Mouse (Mus musculus) kidney, adult 2 months (tissue): ENCODE data around the gene Nob1. TPM values are rescaled to one million over a fixed set of nuclear protein-coding genes. Genes with fewer than 3 reads are reported as not detected.

Experiments used
- DNase-seq: peaks from one replicate; pipeline ENCODE4 v3.0.0; 2021
- H3K27ac ChIP-seq: fragments of 200-500 bp; 2 replicates; pipeline ENCODE4 v1.5.1; 2012; ENCODE audit warnings: low read depth, low read length, control low read depth, inconsistent platforms; ENCODE audit not compliant: insufficient read depth
- H3K27me3 ChIP-seq: fragments of 200-500 bp; replicated peaks from 2 replicates; pipeline ENCODE4 v1.6.1; 2012; ENCODE audit warnings: mild to moderate bottlenecking, moderate library complexity, low read length, inconsistent platforms; ENCODE audit not compliant: control insufficient read depth, insufficient read depth
- H3K36me3 ChIP-seq: fragments of 200-500 bp; 2 replicates; pipeline ENCODE4 v1.6.1; 2012; ENCODE audit warnings: mild to moderate bottlenecking, moderate library complexity, low read length, inconsistent platforms; ENCODE audit not compliant: control insufficient read depth, insufficient read depth
- H3K4me1 ChIP-seq: fragments of 200-500 bp; 2 replicates; pipeline ENCODE4 v1.6.1; 2011; ENCODE audit warnings: low read length; ENCODE audit not compliant: control insufficient read depth, insufficient read depth
- H3K4me3 ChIP-seq: fragments of 200-500 bp; 2 replicates; pipeline ENCODE4 v1.5.1; 2011; ENCODE audit warnings: mild to moderate bottlenecking, low read depth, low read length, control low read depth; ENCODE audit not compliant: insufficient read depth
- CTCF ChIP-seq: fragments of 200-500 bp; conservative IDR thresholded peaks from 2 replicates; pipeline ENCODE4 v1.5.1; 2011; ENCODE audit warnings: low read depth, mild to moderate bottlenecking, control low read depth, low read length, moderate library complexity, mixed read lengths; ENCODE audit not compliant: insufficient read depth, insufficient read length
- POLR2A ChIP-seq: fragments of 200-500 bp; IDR thresholded peaks from one replicate; pipeline ENCODE4 v1.6.1; 2011; ENCODE audit warnings: low read depth, low read length, control low read depth
- WGBS: fragments of 180-500 bp; shearing (Covaris S2); methylation state at CpG from one replicate; pipeline ENCODE4 v1.1.7; 2018; 5-methylcytosine and 5-hydroxymethylcytosine counted together
- polyA plus RNA-seq: library from polyadenylated mRNA; depleted of rRNA; stranded (reverse); fragments of >200 nt; gene quantifications from 2 replicates; pipeline ENCODE4 v1.2.3, GENCODE M21; 2012

The Nob1 gene
- polyA plus RNA-seq, 1 experiment, result 25.6 TPM

DNA sequence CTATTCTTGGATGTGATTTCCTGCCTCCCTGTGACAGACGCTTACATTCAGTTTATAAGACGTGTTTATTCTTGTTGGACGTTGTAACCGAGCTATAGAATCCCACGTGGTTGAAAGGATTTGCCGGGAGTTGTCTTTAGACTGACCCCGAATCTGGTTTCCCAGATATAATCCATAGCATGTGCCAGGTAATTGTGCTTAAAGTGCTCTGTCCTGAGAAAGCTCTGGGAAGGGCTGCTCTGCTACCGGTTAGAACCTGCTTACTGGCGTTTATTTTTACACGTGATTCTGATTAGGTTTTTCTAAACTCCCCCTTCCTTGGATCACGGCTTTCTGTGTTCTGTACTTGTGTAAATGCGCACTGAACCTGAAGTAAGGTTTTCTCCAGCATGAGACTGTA lies 27.2 kb downstream of the Nob1 start:
- H3K4me3 ChIP-seq, result no peak overlapping the region
- H3K4me1 ChIP-seq, result peaks cover 7% of the 10 kb centered on the region; the same call in 1 of the 2 replicates
- no peaks in the 10 kb centered on the region for H3K36me3 ChIP-seq
- H3K27ac ChIP-seq, result peak overlapping the region; percentile 4; the same call in 1 of the 2 replicates
- TF ChIP-seq POLR2A (no peak), CTCF (no peak)
- no peaks in the 10 kb centered on the region for H3K27me3 ChIP-seq
- 37% methylated on average over 12 of the region's 12 CpGs for WGBS
- no peak for DNase-seq

- TF ChIP-seq CTCF (no peak), POLR2A (no peak)
- peak; percentile 28 for DNase-seq
- Histone ChIP-seq H3K27me3 (no peaks in the 10 kb centered on the region), H3K4me1 (0 out of 2 replicates have a peak, but pooled peaks cover 3% of the 10 kb centered on the region), H3K27ac (no peak overlapping the region), H3K36me3 (no peaks in the 10 kb centered on the region), H3K4me3 (no peak overlapping the region)
- WGBS, result 66% methylated on average over 10 of the region's 10 CpGs
Observed at GRCm38 (mm10) chr8:107396106-107396670, 28.7 kb downstream of the Nob1 start.

GRCm38 (mm10) chr8:107395397-107395796 lies 29.5 kb downstream of the Nob1 start:
- H3K4me3 ChIP-seq, result no peak overlapping the region
- DNase-seq, result no peak
- no peaks in the 10 kb centered on the region for H3K27me3 ChIP-seq
- H3K27ac ChIP-seq, result no peak overlapping the region
- H3K4me1 ChIP-seq, result peaks cover 7% of the 10 kb centered on the region; the same call in 1 of the 2 replicates
- no peak for TF ChIP-seq CTCF
- no peaks in the 10 kb centered on the region for H3K36me3 ChIP-seq

- WGBS, result 62% methylated on average over 4 of the region's 4 CpGs
- Histone ChIP-seq H3K27me3 (no peaks in the 10 kb centered on the region), H3K27ac (peak overlapping the region; percentile 40), H3K4me3 (no peak overlapping the region), H3K4me1 (peaks cover 17% of the 10 kb centered on the region), H3K36me3 (no peaks in the 10 kb centered on the region)
- no peak for DNase-seq
- TF ChIP-seq CTCF (no peak), POLR2A (no peak)
Observed at GRCm38 (mm10) chr8:107391136-107391516, 33.7 kb downstream of the Nob1 start.

- Histone ChIP-seq H3K27ac (peak overlapping the region; percentile 40), H3K27me3 (no peaks in the 10 kb centered on the region), H3K36me3 (no peaks in the 10 kb centered on the region), H3K4me3 (no peak overlapping the region), H3K4me1 (peaks cover 14% of the 10 kb centered on the region)
- no peak for TF ChIP-seq POLR2A
- TF ChIP-seq CTCF, result no peak
- DNase-seq, result peak; percentile 92
- WGBS, result 69% methylated on average over 16 of the region's 16 CpGs
Observed at GRCm38 (mm10) chr8:107390476-107391135, 34.2 kb downstream of the Nob1 start.

DNA sequence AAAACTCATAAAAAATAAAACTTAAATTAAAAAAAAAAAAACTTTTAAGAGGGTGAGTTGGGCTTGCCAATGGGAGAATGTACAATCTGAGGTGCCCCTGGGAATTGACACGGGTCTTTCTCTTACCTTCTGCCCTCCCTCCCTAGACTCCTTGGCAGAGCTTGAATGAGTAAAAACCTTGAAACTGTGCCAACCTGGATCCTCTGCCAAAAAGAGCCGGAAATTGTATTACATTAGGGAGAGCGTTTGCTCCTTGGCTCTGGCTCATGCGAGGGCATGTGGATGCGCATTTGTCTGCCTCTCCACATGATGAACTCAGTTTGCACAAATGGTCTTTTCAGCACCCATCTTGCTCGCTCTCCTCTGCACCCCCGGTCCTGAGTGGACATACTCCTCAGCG lies 35.3 kb downstream of the Nob1 start:
- 33% methylated on average over 8 of the region's 8 CpGs for WGBS
- H3K4me3 ChIP-seq, result no peak overlapping the region
- H3K27ac ChIP-seq, result no peak overlapping the region
- H3K27me3 ChIP-seq, result no peaks in the 10 kb centered on the region
- H3K4me1 ChIP-seq, result peaks cover 17% of the 10 kb centered on the region
- no peaks in the 10 kb centered on the region for H3K36me3 ChIP-seq
- peak; percentile 94 for DNase-seq
- no peak for TF ChIP-seq POLR2A
- no peak for TF ChIP-seq CTCF

GRCm38 (mm10) chr8:107387861-107388260 lies 37.0 kb downstream of the Nob1 start:
- Histone ChIP-seq H3K36me3 (no peaks in the 10 kb centered on the region), H3K4me3 (no peak overlapping the region), H3K27me3 (no peaks in the 10 kb centered on the region), H3K27ac (no peak overlapping the region), H3K4me1 (peaks cover 17% of the 10 kb centered on the region)
- TF ChIP-seq POLR2A (no peak), CTCF (peak; percentile 50)
- WGBS, result 68% methylated on average over 5 of the region's 5 CpGs
- DNase-seq, result peak; percentile 64
